24 mouse cellular contexts compared by ENCODE assay signal in the genomic region with DNA sequence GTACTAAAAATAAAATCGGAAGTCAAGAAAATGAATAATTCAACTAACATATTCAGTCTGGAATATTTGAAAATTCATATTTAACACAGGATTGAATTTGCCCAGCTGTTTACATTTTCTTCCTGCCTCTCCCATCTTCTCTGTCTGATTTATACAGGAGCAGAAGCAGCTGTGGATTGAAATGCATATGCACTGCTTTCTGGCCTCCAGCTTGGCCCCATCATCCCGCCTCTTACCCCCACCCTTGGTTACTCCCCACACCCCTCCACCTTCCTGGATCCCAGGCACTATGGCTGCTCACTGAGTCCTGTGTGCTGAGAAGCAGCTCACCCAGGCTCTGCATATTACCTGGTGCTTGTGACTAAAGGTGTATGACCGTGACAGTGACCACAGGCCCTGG. TPM values are rescaled to one million over a fixed set of nuclear protein-coding genes. Genes with fewer than 3 reads are reported as not detected.
A peak's percentile ranks its signal among the peaks of the same experiment; 100 is the strongest.
DNase-seq lines count a peak whose midpoint lies in the region; ATAC-seq lines count a peak whose summit lies in the region.
"Had no signal": no experiment of that assay in that cellular context is flagged by ENCODE, and none has a peak within 500 bp of the region (broad histone marks: within the 10 kb centered on the region; RNA-seq: fewer than 3 reads in every experiment).

No protein-coding gene starts in this region.

- no peaks in the 10 kb centered on the region for H3K4me1 ChIP-seq in forebrain, embryonic 15.5 days
- no peaks in the 10 kb centered on the region for H3K4me1 ChIP-seq in forebrain, embryonic 14.5 days (ENCODE audit: control insufficient read depth, insufficient read depth, low read length)
- H3K4me1 ChIP-seq in midbrain, embryonic 15.5 days: no peaks in the 10 kb centered on the region
- H3K4me1 ChIP-seq in midbrain, embryonic 14.5 days (ENCODE audit: control insufficient read depth, insufficient read depth, low read length): no peaks in the 10 kb centered on the region
- H3K4me1 ChIP-seq in stomach, embryonic 15.5 days: no peaks in the 10 kb centered on the region
- H3K4me1 ChIP-seq: heart, embryonic 15.5 days; hindbrain, embryonic 10.5 days had no signal

- H3K27ac ChIP-seq in forebrain, embryonic 15.5 days (replicated peaks): no peak overlapping the region
- no peak overlapping the region for H3K27ac ChIP-seq in forebrain, embryonic 14.5 days (ENCODE audit: low read depth, low read length)
- H3K27ac ChIP-seq in midbrain, embryonic 15.5 days: no peak overlapping the region
- no peak overlapping the region for H3K27ac ChIP-seq in midbrain, embryonic 14.5 days (replicated peaks; ENCODE audit: low read depth, low read length)
- H3K27ac ChIP-seq in stomach, embryonic 15.5 days: no peak overlapping the region
- H3K27ac ChIP-seq: heart, embryonic 15.5 days; hindbrain, embryonic 10.5 days; hindbrain, embryonic 14.5 days; hindbrain, postnatal 0 days had no signal

- ATAC-seq in forebrain, embryonic 15.5 days (replicated peaks): 0 out of 2 replicates have a peak, but pooled peaks have one; percentile 29
- ATAC-seq in forebrain, embryonic 14.5 days: no peak
- ATAC-seq in frontal cortex, adult (ENCODE audit: low TSS enrichment): 0 out of 2 replicates have a peak, but pooled peaks have one; percentile 31
- 0 out of 2 replicates have a peak, but pooled peaks have one; percentile 37 for ATAC-seq in midbrain, embryonic 15.5 days (replicated peaks)
- ATAC-seq in midbrain, embryonic 14.5 days (ENCODE audit: low FRiP score, low TSS enrichment): no peak
- ATAC-seq in stomach, embryonic 15.5 days (ENCODE audit: insufficient read depth, low FRiP score, low read depth): peak; percentile 56; the same call in 1 of the 2 replicates
- ATAC-seq: hindbrain, postnatal 0 days; inflammation-experienced regulatory T-cells, adult 6 months; Patski had no signal

- no peak overlapping the region for H3K9ac ChIP-seq in forebrain, embryonic 15.5 days (replicated peaks)
- no peak overlapping the region for H3K9ac ChIP-seq in forebrain, embryonic 14.5 days (ENCODE audit: low read length)
- H3K9ac ChIP-seq in midbrain, embryonic 15.5 days: no peak overlapping the region
- no peak overlapping the region for H3K9ac ChIP-seq in midbrain, embryonic 14.5 days (replicated peaks; ENCODE audit: low read length)
- no peak overlapping the region for H3K9ac ChIP-seq in stomach, embryonic 15.5 days
- H3K9ac ChIP-seq: heart, embryonic 12.5 days; heart, embryonic 15.5 days; hindbrain, embryonic 14.5 days had no signal

- H3K27me3 ChIP-seq in forebrain, embryonic 15.5 days: no peaks in the 10 kb centered on the region
- no peaks in the 10 kb centered on the region for H3K27me3 ChIP-seq in forebrain, embryonic 14.5 days (replicated peaks; ENCODE audit: control insufficient read depth, insufficient read depth, low read length)
- no peaks in the 10 kb centered on the region for H3K27me3 ChIP-seq in midbrain, embryonic 15.5 days (replicated peaks)
- no peaks in the 10 kb centered on the region for H3K27me3 ChIP-seq in midbrain, embryonic 14.5 days (ENCODE audit: control insufficient read depth, insufficient read depth, low read length)
- no peaks in the 10 kb centered on the region for H3K27me3 ChIP-seq in stomach, embryonic 15.5 days (replicated peaks)
- H3K27me3 ChIP-seq: heart, embryonic 15.5 days; Patski had no signal

- no peaks in the 10 kb centered on the region for H3K36me3 ChIP-seq in forebrain, embryonic 15.5 days
- H3K36me3 ChIP-seq in forebrain, embryonic 14.5 days (ENCODE audit: control insufficient read depth, insufficient read depth, low read length): no peaks in the 10 kb centered on the region
- H3K36me3 ChIP-seq in midbrain, embryonic 15.5 days (replicated peaks): no peaks in the 10 kb centered on the region
- H3K36me3 ChIP-seq in midbrain, embryonic 14.5 days (ENCODE audit: control insufficient read depth, insufficient read depth, low read length): no peaks in the 10 kb centered on the region
- H3K36me3 ChIP-seq in stomach, embryonic 15.5 days: no peaks in the 10 kb centered on the region
- H3K36me3 ChIP-seq: heart, embryonic 12.5 days; heart, embryonic 15.5 days; hindbrain, embryonic 10.5 days had no signal

- 78% methylated on average over 3 of the region's 3 CpGs for WGBS in forebrain, embryonic 15.5 days
- WGBS in forebrain, embryonic 14.5 days: 85% methylated on average over 3 of the region's 3 CpGs
- 82% methylated on average over 3 of the region's 3 CpGs for WGBS in midbrain, embryonic 15.5 days
- WGBS in midbrain, embryonic 14.5 days: 79% methylated on average over 3 of the region's 3 CpGs
- WGBS in stomach, embryonic 15.5 days: 49% methylated on average over 3 of the region's 3 CpGs

- no peaks in the 10 kb centered on the region for H3K9me3 ChIP-seq in forebrain, embryonic 15.5 days
- H3K9me3 ChIP-seq in forebrain, embryonic 14.5 days (replicated peaks; ENCODE audit: control insufficient read depth, low read length): no peaks in the 10 kb centered on the region
- no peaks in the 10 kb centered on the region for H3K9me3 ChIP-seq in midbrain, embryonic 15.5 days
- no peaks in the 10 kb centered on the region for H3K9me3 ChIP-seq in midbrain, embryonic 14.5 days (ENCODE audit: control insufficient read depth, low read length)
- no peaks in the 10 kb centered on the region for H3K9me3 ChIP-seq in stomach, embryonic 15.5 days
- H3K9me3 ChIP-seq: heart, embryonic 12.5 days; heart, embryonic 15.5 days; hindbrain, embryonic 10.5 days had no signal

- no peak for DNase-seq in forebrain, embryonic 14.5 days (ENCODE audit: low spot score)
- DNase-seq in frontal cortex, adult 2 months (ENCODE audit: extremely low spot score in 1 of 2, low spot score in 1 of 2): no peak
- DNase-seq in midbrain, embryonic 14.5 days: no peak
- no peak for DNase-seq in MN1 (ENCODE audit: low spot score)
- DNase-seq: adrenal gland, postnatal 10 days; adrenal gland, postnatal 36 days; cerebellum, adult 18-20 months; cerebellum, adult 9-10 months; cerebellum, postnatal 14 days; gastrocnemius, postnatal 25 days; heart, adult 18-20 months; heart, postnatal 10 days; heart, postnatal 36 days had no signal

- no peak overlapping the region for H3K4me3 ChIP-seq in forebrain, embryonic 15.5 days
- no peak overlapping the region for H3K4me3 ChIP-seq in forebrain, embryonic 14.5 days (ENCODE audit: low read depth, low read length)
- H3K4me3 ChIP-seq in midbrain, embryonic 15.5 days: no peak overlapping the region
- H3K4me3 ChIP-seq in midbrain, embryonic 14.5 days (replicated peaks; ENCODE audit: low read depth, low read length): no peak overlapping the region
- H3K4me3 ChIP-seq in stomach, embryonic 15.5 days (replicated peaks): no peak overlapping the region
- H3K4me3 ChIP-seq: heart, embryonic 12.5 days; heart, embryonic 15.5 days; hindbrain, embryonic 10.5 days had no signal

- no peak overlapping the region for H3K4me2 ChIP-seq in forebrain, embryonic 15.5 days (replicated peaks)
- H3K4me2 ChIP-seq in forebrain, embryonic 14.5 days (ENCODE audit: low read length): no peak overlapping the region
- H3K4me2 ChIP-seq in midbrain, embryonic 15.5 days: no peak overlapping the region
- H3K4me2 ChIP-seq in midbrain, embryonic 14.5 days (ENCODE audit: low read length): no peak overlapping the region
- H3K4me2 ChIP-seq in stomach, embryonic 15.5 days: no peak overlapping the region
- H3K4me2 ChIP-seq: heart, embryonic 12.5 days; heart, embryonic 15.5 days; hindbrain, embryonic 14.5 days had no signal

RNA-seq across cellular contexts. Expression of gene Tspan5, which starts 13.2 kb away (rescaled TPM):
- 89.1 and 104 TPM in 2 replicates for polyA plus RNA-seq in forebrain, embryonic 15.5 days (2015; fragmentation: Nextera tagmentation; extraction: Ambion mirVana)
- polyA plus RNA-seq in forebrain, embryonic 14.5 days (2014; fragmentation: Nextera tagmentation; extraction: Ambion mirVana): 79.7 and 82.3 TPM in 2 replicates
- polyA plus RNA-seq in frontal cortex, adult 2 months (2012; rRNA removed): 196 and 211 TPM in 2 replicates
- polyA plus RNA-seq in midbrain, embryonic 15.5 days (2015; fragmentation: Nextera tagmentation; extraction: Ambion mirVana): 102 and 105 TPM in 2 replicates
- 104 and 119 TPM in 2 replicates for polyA plus RNA-seq in midbrain, embryonic 14.5 days (2014; fragmentation: Nextera tagmentation; extraction: Ambion mirVana)
- 34.9 and 37.0 TPM in 2 replicates for polyA plus RNA-seq in stomach, embryonic 15.5 days (2015; fragmentation: Nextera tagmentation; extraction: Ambion mirVana)

Comparison
In these comparisons a context has a peak if more than half of its experiments do, and no peak if none do; other contexts are left out.
1. ATAC-seq: peak in forebrain, embryonic 15.5 days (single experiment), frontal cortex, adult (single experiment), midbrain, embryonic 15.5 days (single experiment) and stomach, embryonic 15.5 days (single experiment); none in forebrain, embryonic 14.5 days (single experiment) and midbrain, embryonic 14.5 days (single experiment).